Mouse (Mus musculus) midbrain, postnatal 0 days (tissue): ENCODE data around the gene Atp6v1c2. TPM values are rescaled to one million over a fixed set of nuclear protein-coding genes. Genes with fewer than 3 reads are reported as not detected.

Source experiments
- ATAC-seq: fragments of 200-750 bp; cut with Nextera tagmentation; 2 replicates; pipeline ENCODE4 v1.8.0; 2017; ENCODE audit warnings: moderate number of reproducible peaks, mild to moderate bottlenecking, moderate TSS enrichment, moderate library complexity; ENCODE audit not compliant: low FRiP score
- DNase-seq: peaks from one replicate; pipeline ENCODE4 v3.0.0-alpha.2; 2015; ENCODE audit warnings: low spot score
- H3K27ac ChIP-seq: fragments of 300-500 bp; sonication (generic); 2 replicates; pipeline ENCODE4 v1.5.1; 2014; ENCODE audit warnings: low read depth, mild to moderate bottlenecking, low read length, mixed read lengths
- H3K27me3 ChIP-seq: fragments of 300-500 bp; sonication (generic); 2 replicates; pipeline ENCODE4 v1.6.1; 2014; ENCODE audit warnings: low read length, control low read depth, mixed read lengths; ENCODE audit not compliant: insufficient read depth
- H3K36me3 ChIP-seq: fragments of 300-500 bp; sonication (generic); 2 replicates; pipeline ENCODE4 v1.6.1; 2014; ENCODE audit warnings: low read length, control low read depth, mixed read lengths; ENCODE audit not compliant: insufficient read depth
- H3K4me1 ChIP-seq: fragments of 300-500 bp; sonication (generic); 2 replicates; pipeline ENCODE4 v1.6.1; 2014; ENCODE audit warnings: mild to moderate bottlenecking, control low read depth, antibody characterized with exemption, low read length, mixed read lengths; ENCODE audit not compliant: insufficient read depth
- H3K4me2 ChIP-seq: fragments of 300-500 bp; sonication (generic); 2 replicates; pipeline ENCODE4 v1.6.1; 2014; ENCODE audit warnings: low read depth, mild to moderate bottlenecking, low read length, mixed read lengths; ENCODE audit not compliant: poor library complexity, severe bottlenecking
- H3K4me3 ChIP-seq: fragments of 300-500 bp; sonication (generic); 2 replicates; pipeline ENCODE4 v1.5.1; 2014; ENCODE audit warnings: low read depth, mild to moderate bottlenecking, low read length, moderate library complexity
- H3K9ac ChIP-seq: fragments of 300-500 bp; sonication (generic); replicated peaks from 2 replicates; pipeline ENCODE4 v1.6.1; 2014; ENCODE audit warnings: mild to moderate bottlenecking, low read length, moderate library complexity, mixed read lengths; ENCODE audit not compliant: poor library complexity, severe bottlenecking
- H3K9me3 ChIP-seq: fragments of 300-500 bp; sonication (generic); 2 replicates; pipeline ENCODE4 v1.6.1; 2016; ENCODE audit warnings: low read length, control low read depth
- CTCF ChIP-seq: IDR thresholded peaks from 2 replicates; pipeline ENCODE4 v1.5.1; 2016; ENCODE audit warnings: antibody characterized with exemption, mild to moderate bottlenecking
- WGBS: fragments of 180-500 bp; shearing (Covaris S2); extraction: QIAGEN DNeasy Blood & Tissue Kit; methylation state at CpG from one replicate; pipeline ENCODE4 v1.1.7; 2014; 5-methylcytosine and 5-hydroxymethylcytosine counted together
- polyA plus RNA-seq: library from polyadenylated mRNA; unstranded; fragments of >200 nt; fragmentation: Nextera tagmentation; extraction: Ambion mirVana; gene quantifications from 2 replicates; pipeline ENCODE4 v1.2.1, GENCODE M21; 2015
- total RNA-seq: library from RNA; depleted of rRNA; stranded (reverse); fragments of >200 nt; gene quantifications from 2 replicates; pipeline ENCODE4 v1.2.3, GENCODE M21; 2014

Gene Atp6v1c2
- total and polyA plus RNA-seq, 2 experiments from 2014 or later, result 1.9 to 2.0 TPM

DNA sequence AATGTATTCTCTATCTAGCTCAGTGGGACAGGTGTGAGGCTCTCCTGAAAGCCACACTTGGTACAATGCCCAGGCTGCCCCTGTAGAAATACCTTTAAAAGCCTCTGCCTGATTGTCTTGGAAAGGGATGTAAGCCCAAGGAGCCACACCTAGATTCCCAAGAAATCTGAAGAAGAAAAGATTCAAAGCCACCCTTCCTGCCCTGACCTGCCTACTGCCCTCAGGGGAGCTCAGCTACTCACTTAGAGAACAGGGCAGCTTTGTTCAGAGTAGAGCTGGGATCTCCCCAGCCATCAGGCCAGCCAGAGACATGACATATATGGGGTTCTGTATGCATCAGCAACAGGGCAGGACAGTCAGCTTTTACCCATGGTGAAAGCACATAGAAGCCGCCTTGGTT is 29.3 kb downstream of the Atp6v1c2 start:
- H3K9ac ChIP-seq, result no peak overlapping the region
- TF ChIP-seq CTCF, result no peak
- H3K4me2 ChIP-seq, result no peak overlapping the region
- H3K27me3 ChIP-seq, result no peaks in the 10 kb centered on the region
- H3K4me1 ChIP-seq, result no peaks in the 10 kb centered on the region
- H3K4me3 ChIP-seq, result no peak overlapping the region
- ATAC-seq (no peak), DNase-seq (no peak)
- WGBS, result 100% methylated on average over 1 of the region's 1 CpGs
- no peaks in the 10 kb centered on the region for H3K36me3 ChIP-seq
- H3K9me3 ChIP-seq, result no peaks in the 10 kb centered on the region
- no peak overlapping the region for H3K27ac ChIP-seq

DNA sequence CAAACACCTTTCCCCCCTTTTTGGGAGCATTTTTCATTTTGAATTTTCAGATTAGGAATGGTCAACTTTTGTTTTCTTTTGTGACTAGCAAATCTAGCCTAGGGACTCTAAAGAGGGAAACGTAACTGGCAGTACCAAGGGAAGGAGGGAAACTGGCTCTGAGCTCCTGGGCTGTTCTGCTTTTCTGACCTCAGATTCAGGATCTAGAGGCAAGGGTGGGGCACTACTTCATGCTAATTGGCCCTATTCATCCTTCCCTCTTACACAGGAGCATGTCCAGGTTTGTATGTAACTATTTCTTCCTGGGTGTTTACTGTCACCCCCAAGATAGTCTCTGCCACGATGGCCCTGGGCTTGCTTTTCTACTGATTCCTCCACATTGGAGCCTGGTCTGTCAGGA is 32.3 kb downstream of the Atp6v1c2 start:
- H3K27me3 ChIP-seq, result no peaks in the 10 kb centered on the region
- no peak overlapping the region for H3K9ac ChIP-seq
- no peak overlapping the region for H3K4me3 ChIP-seq
- TF ChIP-seq CTCF, result no peak
- H3K27ac ChIP-seq, result no peak overlapping the region
- 75% methylated on average over 2 of the region's 2 CpGs for WGBS
- H3K4me2 ChIP-seq, result no peak overlapping the region
- DNase-seq (no peak), ATAC-seq (no peak)
- no peaks in the 10 kb centered on the region for H3K36me3 ChIP-seq
- H3K9me3 ChIP-seq, result no peaks in the 10 kb centered on the region
- no peaks in the 10 kb centered on the region for H3K4me1 ChIP-seq

DNA sequence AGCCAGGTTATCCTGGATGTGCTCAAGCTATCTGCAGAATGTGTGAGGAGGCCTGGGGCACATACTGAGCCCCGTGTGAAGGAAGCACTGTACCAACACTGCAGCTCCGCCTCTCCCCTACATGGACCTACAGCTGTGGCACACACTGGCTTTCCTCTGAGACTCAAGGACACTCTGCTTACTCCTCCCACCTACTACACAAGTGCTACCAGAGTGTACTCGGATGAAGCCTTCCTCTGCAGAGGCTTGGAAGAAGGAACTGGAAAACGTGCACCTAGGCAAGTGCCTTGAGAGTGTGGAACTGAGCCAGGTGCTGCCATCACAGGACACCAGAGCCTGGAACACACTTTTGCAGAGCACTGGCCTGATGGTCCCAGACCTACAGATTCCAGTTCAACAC is 38.6 kb downstream of the Atp6v1c2 start:
- 71% methylated on average over 4 of the region's 4 CpGs for WGBS
- H3K4me2 ChIP-seq, result no peak overlapping the region
- no peak for TF ChIP-seq CTCF
- DNase-seq (no peak), ATAC-seq (no peak)
- no peak overlapping the region for H3K9ac ChIP-seq
- H3K27me3 ChIP-seq, result no peaks in the 10 kb centered on the region
- no peaks in the 10 kb centered on the region for H3K4me1 ChIP-seq
- H3K36me3 ChIP-seq, result 0 out of 2 replicates have a peak, but pooled peaks cover 2% of the 10 kb centered on the region
- no peak overlapping the region for H3K4me3 ChIP-seq
- H3K27ac ChIP-seq, result no peak overlapping the region
- no peaks in the 10 kb centered on the region for H3K9me3 ChIP-seq

DNA sequence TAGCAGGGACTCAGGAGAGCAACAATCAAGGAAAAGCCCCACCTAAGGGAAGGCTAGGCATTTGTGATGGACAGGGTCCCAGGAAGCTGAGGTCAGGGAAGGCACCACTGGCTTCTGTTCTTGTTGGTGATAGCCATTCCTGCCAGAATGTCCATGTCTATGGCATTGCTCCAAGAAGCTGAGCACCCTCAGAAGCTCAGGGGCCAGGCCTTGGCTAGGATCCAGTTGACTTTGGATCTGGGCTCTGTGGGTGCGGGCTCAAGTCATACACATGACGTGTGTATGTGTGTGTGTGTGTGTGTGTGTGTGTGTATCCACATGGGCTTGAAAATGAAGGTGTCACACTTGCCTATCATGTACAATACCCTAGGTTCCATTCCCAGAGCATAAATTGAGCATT is 39.2 kb downstream of the Atp6v1c2 start:
- no peak for DNase-seq
- TF ChIP-seq CTCF, result no peak
- WGBS, result 82% methylated on average over 2 of the region's 2 CpGs
- Histone ChIP-seq H3K27ac (no peak overlapping the region), H3K9me3 (no peaks in the 10 kb centered on the region), H3K9ac (no peak overlapping the region), H3K27me3 (no peaks in the 10 kb centered on the region), H3K36me3 (peaks cover 6% of the 10 kb centered on the region), H3K4me2 (no peak overlapping the region), H3K4me3 (no peak overlapping the region), H3K4me1 (no peaks in the 10 kb centered on the region)
- ATAC-seq, result no peak

DNA sequence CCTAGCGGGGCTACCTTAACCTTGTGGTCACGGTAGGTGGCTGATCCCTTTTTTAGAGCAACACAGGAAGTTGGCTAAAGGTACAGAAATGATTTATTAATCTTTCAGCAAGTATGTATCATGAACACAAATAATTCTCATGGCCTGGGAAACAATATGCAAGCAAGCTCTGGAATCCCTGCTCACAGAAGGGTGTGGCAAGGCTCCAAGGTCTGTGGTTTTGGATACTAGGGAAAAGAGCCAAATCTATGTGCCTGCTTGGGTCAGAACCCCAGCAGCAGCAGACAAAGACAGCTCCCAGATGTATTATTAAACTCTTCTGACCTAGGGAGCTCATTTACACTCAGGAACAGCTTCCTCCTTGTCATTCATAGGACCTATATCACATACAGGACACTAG is 40.1 kb downstream of the Atp6v1c2 start:
- no peak for TF ChIP-seq CTCF
- H3K9me3 ChIP-seq, result no peaks in the 10 kb centered on the region
- 88% methylated on average over 2 of the region's 2 CpGs for WGBS
- no peaks in the 10 kb centered on the region for H3K27me3 ChIP-seq
- no peak overlapping the region for H3K9ac ChIP-seq
- no peak overlapping the region for H3K4me2 ChIP-seq
- H3K27ac ChIP-seq, result no peak overlapping the region
- no peaks in the 10 kb centered on the region for H3K4me1 ChIP-seq
- ATAC-seq, result no peak
- peaks cover 12% of the 10 kb centered on the region for H3K36me3 ChIP-seq
- DNase-seq, result no peak
- H3K4me3 ChIP-seq, result no peak overlapping the region

DNA sequence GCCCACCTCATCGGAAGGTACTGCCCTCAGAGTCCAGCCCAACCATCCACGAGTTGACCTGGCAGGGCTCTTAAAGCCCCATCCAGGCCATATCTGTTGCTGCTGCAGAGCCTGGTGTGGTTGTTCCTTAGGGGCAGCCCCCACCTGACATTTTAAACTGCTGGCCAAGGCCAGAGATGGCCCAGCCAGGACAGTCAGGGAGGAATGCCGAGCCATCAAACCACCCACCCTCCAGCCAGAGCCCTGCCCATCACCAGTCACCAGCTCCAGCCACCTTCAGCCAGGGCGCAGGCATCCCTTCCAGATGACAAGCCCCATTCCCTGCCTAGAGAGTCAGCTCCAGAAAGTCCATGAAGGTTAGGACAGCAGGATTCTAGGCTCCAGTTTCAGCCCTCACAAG is 40.7 kb downstream of the Atp6v1c2 start:
- WGBS, result 83% methylated on average over 4 of the region's 4 CpGs
- ATAC-seq (no peak), DNase-seq (no peak)
- no peak overlapping the region for H3K4me2 ChIP-seq
- H3K27ac ChIP-seq, result no peak overlapping the region
- no peak overlapping the region for H3K4me3 ChIP-seq
- H3K9me3 ChIP-seq, result no peaks in the 10 kb centered on the region
- H3K27me3 ChIP-seq, result no peaks in the 10 kb centered on the region
- TF ChIP-seq CTCF, result no peak
- H3K9ac ChIP-seq, result no peak overlapping the region
- peaks cover 18% of the 10 kb centered on the region for H3K36me3 ChIP-seq
- H3K4me1 ChIP-seq, result no peaks in the 10 kb centered on the region

GRCm38 (mm10) chr12:17273841-17274240 is 55.3 kb downstream of the Atp6v1c2 start:
- Histone ChIP-seq H3K9ac (no peak overlapping the region), H3K36me3 (peaks cover 48% of the 10 kb centered on the region), H3K4me1 (no peaks in the 10 kb centered on the region), H3K4me2 (no peak overlapping the region), H3K27ac (no peak overlapping the region), H3K9me3 (no peaks in the 10 kb centered on the region), H3K27me3 (no peaks in the 10 kb centered on the region), H3K4me3 (no peak overlapping the region)
- 66% methylated on average over 7 of the region's 7 CpGs for WGBS
- TF ChIP-seq CTCF, result no peak
- ATAC-seq, result no peak
- DNase-seq, result no peak
